Mouse (Mus musculus) common myeloid progenitor, adult 5-6 weeks (primary cell): ENCODE data around the gene Hgfac. TPM values are rescaled to one million over a fixed set of nuclear protein-coding genes. Genes with fewer than 3 reads are reported as not detected.

Experiments used
- ATAC-seq: replicated peaks from 2 replicates; pipeline ENCODE4 v1.8.0; 2016; ENCODE audit warnings: low read depth, mild to moderate bottlenecking, moderate TSS enrichment, inconsistent platforms; ENCODE audit not compliant: poor library complexity, severe bottlenecking
- total RNA-seq: library from RNA; stranded (forward); fragments of 200-1000, 187-1606 nt; gene quantifications from 2 replicates; pipeline ENCODE4 v1.2.3, GENCODE M21; 2017

The Hgfac gene
- 0.18 and 1.1 TPM in 2 replicates for total RNA-seq

- ATAC-seq: 0 out of 2 replicates have a peak, but pooled peaks have one; percentile 6
Observed at GRCm38 (mm10) chr5:35041268-35041829, at the start of gene Hgfac. Gene Hgfac, plus strand, starts transcription at chr5:35041509.

- ATAC-seq: 0 out of 2 replicates have a peak, but pooled peaks have one; percentile 23
Observed at GRCm38 (mm10) chr5:34998754-34999153, 42.6 kb upstream of the Hgfac start.

- no peak for ATAC-seq
Observed at GRCm38 (mm10) chr5:34999281-34999680, 42.0 kb upstream of the Hgfac start.

DNA sequence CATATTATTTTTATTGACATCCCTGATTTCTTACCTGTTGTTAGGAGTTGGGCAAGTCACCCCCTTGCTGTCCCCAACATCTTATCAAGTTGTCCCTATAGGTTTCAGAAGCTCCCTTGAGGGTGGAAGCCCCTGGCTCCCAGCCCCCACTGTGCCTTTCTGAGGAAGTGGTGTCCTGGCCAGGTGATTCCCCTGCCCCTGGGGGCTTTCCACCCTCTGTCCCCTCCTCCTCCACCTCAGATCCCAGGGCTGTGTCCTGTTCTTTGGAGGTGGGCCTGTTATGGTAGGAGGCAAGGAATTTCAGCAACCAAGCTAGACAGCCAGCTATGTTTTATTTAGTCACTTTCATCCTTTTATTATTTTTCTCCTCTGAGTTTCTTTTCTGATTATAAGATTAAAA, 41.0 kb upstream of the Hgfac start:
- no peak for ATAC-seq

DNA sequence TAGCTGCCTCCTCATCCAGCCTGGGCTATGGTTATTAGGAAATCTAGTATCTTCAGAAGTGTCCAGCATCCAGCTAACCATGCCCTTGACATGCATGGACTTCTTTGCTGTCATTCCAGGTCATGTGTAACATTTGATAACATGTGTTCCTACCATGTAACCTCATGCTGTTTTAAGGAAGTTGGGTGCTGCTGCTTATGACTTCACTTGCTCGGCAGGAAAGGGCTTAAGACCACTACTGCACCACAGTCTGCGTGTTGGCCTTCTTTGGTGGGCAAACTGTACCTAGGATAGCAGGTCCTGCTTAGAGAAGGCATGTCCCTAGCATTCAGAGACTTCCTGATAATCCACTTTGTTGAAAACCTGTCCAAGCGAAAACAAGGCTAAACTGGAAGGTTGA, 40.2 kb upstream of the Hgfac start:
- peak; percentile 65; the same call in 1 of the 2 replicates for ATAC-seq

DNA sequence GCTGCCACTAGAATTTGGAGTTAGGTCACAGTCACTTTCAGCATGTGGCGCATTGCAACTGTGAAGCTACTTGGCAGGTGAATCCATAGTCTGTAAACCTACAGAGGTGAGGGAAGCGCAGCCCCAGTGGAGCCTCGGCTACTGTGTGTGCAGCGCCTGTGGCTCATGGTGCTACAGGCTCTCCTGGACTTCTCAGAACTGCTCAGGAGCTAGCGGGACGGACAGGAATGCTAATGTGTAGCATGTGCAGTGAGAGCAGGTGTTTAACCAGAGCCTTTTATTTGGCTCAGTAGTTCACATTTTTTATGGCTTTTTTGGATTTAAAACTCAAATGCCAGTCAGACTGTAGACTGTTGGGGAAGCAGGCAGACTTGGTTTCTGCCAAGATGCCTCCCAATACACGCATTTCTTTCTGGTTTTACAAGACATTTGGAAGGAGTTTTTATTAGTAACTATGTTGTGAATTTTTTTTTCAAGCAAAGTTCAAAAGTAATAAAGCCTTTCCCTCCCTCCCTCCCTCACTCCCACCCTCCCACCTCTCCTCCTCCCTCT, 37.6 kb upstream of the Hgfac start:
- no peak for ATAC-seq

DNA sequence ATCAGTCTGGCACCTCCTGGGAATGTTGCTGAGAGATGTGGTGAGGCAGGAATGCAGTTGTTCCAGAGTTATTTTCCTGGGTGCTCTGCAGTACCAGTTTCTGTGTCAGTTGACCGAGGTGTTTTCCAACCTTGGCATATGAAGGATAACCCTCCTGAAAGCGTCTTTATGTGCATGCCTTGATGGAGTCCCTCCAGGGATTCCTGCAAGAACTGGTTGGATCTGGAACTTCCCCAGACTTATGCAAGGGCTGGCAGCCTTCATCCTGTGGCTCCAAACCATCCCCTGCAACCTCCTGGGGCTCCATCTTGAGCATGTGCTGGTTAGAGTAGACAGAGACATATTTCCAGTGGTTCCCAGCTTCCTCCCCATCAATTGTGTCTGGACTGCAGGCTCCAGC, 36.5 kb upstream of the Hgfac start:
- ATAC-seq: no peak

DNA sequence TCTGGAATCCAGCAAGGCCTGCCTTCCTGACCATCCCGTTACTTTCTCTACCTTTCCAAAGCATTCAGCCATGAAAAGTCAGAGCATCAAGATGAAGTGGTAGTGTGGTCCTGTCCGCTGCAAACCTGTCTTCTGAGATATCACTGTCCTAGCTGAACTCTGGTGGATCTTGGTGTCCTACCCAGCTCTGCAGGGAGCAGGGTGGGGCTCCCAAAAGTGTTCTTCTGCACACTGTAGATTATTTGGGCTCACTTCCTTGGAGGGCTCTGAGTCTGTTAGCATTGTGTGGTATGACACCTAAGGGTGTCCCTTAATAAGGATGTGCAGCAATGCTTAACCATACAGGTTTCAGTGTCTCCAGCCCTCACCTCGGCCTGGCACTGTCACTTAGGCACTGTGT, 35.6 kb upstream of the Hgfac start:
- ATAC-seq: no peak

DNA sequence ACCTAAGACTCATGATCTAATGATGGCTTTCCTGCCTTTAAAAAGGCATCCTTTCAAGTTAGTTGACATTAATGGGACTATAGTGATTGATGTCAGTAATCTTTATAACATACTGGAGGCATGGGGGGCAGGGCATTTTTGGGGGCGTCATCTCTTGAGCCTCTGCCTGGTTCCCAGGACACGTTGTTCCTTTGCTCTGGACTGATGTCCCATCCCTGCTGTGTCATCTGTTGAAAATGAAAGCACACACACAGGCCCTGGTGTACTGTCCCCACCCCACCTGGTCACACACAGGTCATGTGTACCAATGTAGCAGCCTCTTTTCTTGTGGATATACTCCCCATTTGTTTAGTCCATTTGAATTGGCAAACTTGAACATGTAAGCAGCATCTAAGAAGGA, 34.7 kb upstream of the Hgfac start:
- ATAC-seq: no peak

GRCm38 (mm10) chr5:35009163-35009562, 32.1 kb upstream of the Hgfac start:
- no peak for ATAC-seq

GRCm38 (mm10) chr5:35010656-35011055, 30.7 kb upstream of the Hgfac start:
- no peak for ATAC-seq

DNA sequence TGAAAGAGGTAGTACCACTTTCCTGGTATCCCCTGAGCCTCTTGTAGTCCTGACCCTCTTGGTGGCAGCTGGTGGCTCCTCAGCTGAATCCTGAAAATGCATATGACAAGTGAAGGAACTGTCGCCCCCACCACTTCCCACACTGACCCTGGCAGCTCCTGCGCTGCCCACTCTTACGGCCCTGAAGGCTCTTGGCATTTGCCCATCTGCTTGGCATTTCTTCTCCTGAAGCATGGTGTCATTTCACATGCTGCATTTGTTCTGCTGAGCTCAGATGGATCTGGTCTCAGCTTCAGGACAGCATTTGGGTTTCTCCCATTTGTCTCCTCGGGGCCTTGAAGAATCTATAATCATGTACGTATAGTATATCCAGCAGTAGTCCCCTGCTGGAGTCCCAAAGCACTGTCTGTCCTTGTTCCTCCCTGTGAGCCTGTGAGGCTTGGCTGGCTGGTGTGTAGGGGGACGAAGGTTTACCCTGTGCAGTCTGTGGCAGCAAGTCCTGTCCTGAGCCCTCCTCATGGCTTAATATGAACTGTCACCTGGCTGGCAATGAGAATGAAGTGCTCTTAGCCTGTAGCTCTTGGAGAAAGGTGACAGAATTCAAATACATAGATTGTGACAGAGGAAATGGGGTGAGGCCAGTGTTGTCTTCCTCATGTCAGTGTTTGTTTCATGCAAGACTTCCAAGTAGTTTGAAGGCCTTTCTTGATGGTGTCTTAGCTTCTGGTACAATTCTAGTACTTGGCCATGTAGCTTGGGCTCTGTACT, 30.0 kb upstream of the Hgfac start:
- no peak for ATAC-seq

- ATAC-seq: no peak
Observed at GRCm38 (mm10) chr5:35014036-35014435, 27.3 kb upstream of the Hgfac start.

- ATAC-seq: no peak
Observed at GRCm38 (mm10) chr5:35019673-35020300, 21.5 kb upstream of the Hgfac start.

- ATAC-seq: no peak
Observed at GRCm38 (mm10) chr5:35020410-35021241, 20.7 kb upstream of the Hgfac start.

DNA sequence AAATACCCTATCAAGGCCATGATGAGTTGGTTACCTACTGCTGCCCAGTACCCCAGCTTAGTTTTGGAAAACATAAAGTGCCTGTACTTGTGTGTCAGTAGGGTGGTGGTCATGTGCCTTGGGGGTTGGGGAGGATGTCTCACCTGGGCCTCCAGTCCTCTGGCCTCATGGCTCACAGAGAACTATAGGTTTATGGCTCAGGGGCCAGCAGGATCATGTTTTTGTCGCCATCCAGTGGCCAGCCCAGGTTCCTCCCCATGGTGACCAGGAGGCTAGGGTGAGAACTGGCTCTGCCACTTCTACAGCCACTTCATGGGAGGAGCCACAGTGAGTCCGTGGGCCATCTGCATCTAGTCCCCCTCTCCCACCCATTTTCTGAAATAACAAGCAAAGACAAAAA, 16.3 kb upstream of the Hgfac start:
- peak; percentile 73 for ATAC-seq

- no peak for ATAC-seq
Observed at GRCm38 (mm10) chr5:35029303-35029702, 12.0 kb upstream of the Hgfac start.

- ATAC-seq: no peak
Observed at GRCm38 (mm10) chr5:35029755-35030154, 11.6 kb upstream of the Hgfac start.

DNA sequence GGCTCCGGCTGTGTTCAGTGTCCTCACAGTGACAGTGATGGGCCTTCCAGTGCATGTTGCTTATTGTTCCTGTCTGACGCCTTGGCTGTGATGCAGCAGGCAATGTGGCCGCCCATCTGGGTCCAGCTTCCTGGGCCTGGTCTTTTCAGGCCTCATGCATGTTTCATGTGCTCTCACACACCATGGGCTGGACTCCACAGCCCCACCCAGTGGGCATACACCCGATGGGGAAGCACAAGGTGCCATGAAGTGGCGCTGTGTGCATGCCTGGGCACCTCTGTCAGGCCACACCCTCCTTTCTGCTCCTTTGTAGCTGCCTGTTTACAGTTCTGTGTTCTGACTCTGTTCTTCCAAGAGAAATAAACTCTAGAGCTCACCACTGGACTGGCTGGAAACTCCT, 8.2 kb upstream of the Hgfac start:
- peak; percentile 34 for ATAC-seq

DNA sequence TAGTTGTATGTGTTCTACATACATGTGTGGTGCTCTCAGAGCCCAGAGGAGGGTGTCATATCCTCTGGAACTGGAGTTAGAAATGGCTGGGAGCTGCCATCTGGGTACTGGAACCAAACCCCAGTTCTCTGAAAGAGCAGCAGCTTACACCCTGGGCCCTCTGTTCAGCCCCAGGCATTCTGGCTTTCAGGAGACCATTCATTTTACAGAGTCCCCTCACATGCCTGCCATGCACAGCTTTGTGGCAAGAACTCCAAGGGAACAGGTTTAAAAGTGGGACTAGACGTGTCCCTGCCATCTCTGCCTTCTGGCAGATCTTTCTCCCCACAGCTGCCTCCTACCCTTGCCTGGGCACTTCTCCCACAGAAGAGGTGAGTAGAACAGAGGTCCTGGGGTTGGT, 7.7 kb upstream of the Hgfac start:
- ATAC-seq: no peak
